Mouse (Mus musculus) hindbrain, embryonic 12.5 days (tissue): Measurements from ENCODE around the gene Hcn3. TPM values are rescaled to one million over a fixed set of nuclear protein-coding genes. Genes with fewer than 3 reads are reported as not detected.
A peak's percentile ranks its signal among the peaks of the same experiment; 100 is the strongest.

Experiments used
- ATAC-seq: fragments of 200-750 bp; cut with Nextera tagmentation; 2 replicates; pipeline ENCODE4 v1.8.0; 2017; ENCODE audit warnings: moderate TSS enrichment; ENCODE audit not compliant: low FRiP score
- H3K27ac ChIP-seq: fragments of 300-500 bp; sonication (generic); 2 replicates; pipeline ENCODE4 v1.5.1; 2016; ENCODE audit warnings: mild to moderate bottlenecking
- H3K27me3 ChIP-seq: fragments of 300-500 bp; sonication (generic); 2 replicates; pipeline ENCODE4 v1.6.1; 2016; ENCODE audit warnings: mild to moderate bottlenecking
- H3K36me3 ChIP-seq: fragments of 300-500 bp; sonication (generic); 2 replicates; pipeline ENCODE4 v1.6.1; 2016; ENCODE audit warnings: mild to moderate bottlenecking
- H3K4me1 ChIP-seq: fragments of 300-500 bp; sonication (generic); 2 replicates; pipeline ENCODE4 v1.6.1; 2016
- H3K4me2 ChIP-seq: fragments of 300-500 bp; sonication (generic); replicated peaks from 2 replicates; pipeline ENCODE4 v1.6.1; 2016; ENCODE audit warnings: mild to moderate bottlenecking
- H3K4me3 ChIP-seq: fragments of 300-500 bp; sonication (generic); 2 replicates; pipeline ENCODE4 v1.5.1; 2016; ENCODE audit warnings: mild to moderate bottlenecking
- H3K9ac ChIP-seq: fragments of 300-500 bp; sonication (generic); 2 replicates; pipeline ENCODE4 v1.6.1; 2016; ENCODE audit warnings: mild to moderate bottlenecking, moderate library complexity
- H3K9me3 ChIP-seq: fragments of 300-500 bp; sonication (generic); replicated peaks from 2 replicates; pipeline ENCODE4 v1.6.1; 2016; ENCODE audit warnings: mild to moderate bottlenecking
- whole genome bisulfite sequencing: fragments of 180-500 bp; shearing (Covaris S2); methylation state at CpG from one replicate; pipeline ENCODE4 v1.1.7; 2016; 5-methylcytosine and 5-hydroxymethylcytosine counted together
- polyA plus RNA-seq: library from polyadenylated mRNA; unstranded; fragments of >200 nt; fragmentation: Nextera tagmentation; extraction: Ambion mirVana; gene quantifications from 2 replicates; pipeline ENCODE4 v1.2.1, GENCODE M21; 2016

The Hcn3 gene
- polyA plus RNA-seq: 20.7 and 22.3 TPM in 2 replicates

DNA sequence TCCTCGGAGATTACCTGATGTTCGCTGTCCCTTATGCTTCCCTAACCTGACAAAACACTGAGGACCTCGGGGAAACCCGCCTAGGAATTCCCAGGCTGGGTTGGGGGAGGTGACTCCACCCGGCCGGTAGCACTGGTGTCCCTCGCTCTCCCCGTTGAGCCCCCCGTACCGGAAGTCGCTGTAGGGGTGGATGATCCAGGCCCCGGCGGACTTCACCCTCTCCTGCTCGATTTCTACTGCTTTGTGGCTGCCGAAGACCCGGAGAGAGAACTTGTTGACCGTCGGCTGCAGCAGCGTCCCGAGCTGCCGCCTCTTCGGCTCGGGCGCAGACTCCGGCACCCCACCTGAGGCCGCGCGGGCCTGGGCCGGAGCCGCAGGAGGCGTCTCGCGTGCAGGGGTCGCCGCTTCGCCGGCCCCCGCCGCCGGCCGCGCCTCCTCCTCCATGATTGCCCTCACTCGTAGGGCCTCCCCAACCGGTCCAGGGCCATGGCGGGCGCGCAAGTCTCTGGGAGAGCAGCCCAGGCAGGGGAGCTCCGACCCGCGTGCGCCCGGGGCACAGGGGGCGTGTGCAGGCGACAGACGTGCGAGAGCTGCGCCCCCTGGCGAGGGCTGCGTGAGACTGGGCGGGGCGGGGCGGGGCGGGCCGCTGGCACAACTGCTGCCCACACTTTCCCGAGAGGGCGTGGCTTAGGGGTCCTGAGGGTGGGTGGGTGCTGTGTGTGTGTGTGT, at the start of gene Hcn3:
Hcn3 (minus strand) TSS at position 581 of the 729 bp plus-strand sequence.
- H3K4me2 ChIP-seq: peak within 1 kb of the TSS; percentile 88
- no peaks in the 10 kb centered on the region for H3K9me3 ChIP-seq
- H3K27ac ChIP-seq: peak within 1 kb of the TSS; percentile 52; the same call in 1 of the 2 replicates
- no peaks in the 10 kb centered on the region for H3K36me3 ChIP-seq
- peaks cover 31% of the 10 kb centered on the region for H3K4me1 ChIP-seq
- WGBS: under 1% methylated on average over 63 of the region's 66 CpGs
- H3K4me3 ChIP-seq: peak within 1 kb of the TSS; percentile 58
- peaks cover 17% of the 10 kb centered on the region for H3K27me3 ChIP-seq
- H3K9ac ChIP-seq: peak within 1 kb of the TSS; percentile 67
- ATAC-seq: peak; percentile 82

DNA sequence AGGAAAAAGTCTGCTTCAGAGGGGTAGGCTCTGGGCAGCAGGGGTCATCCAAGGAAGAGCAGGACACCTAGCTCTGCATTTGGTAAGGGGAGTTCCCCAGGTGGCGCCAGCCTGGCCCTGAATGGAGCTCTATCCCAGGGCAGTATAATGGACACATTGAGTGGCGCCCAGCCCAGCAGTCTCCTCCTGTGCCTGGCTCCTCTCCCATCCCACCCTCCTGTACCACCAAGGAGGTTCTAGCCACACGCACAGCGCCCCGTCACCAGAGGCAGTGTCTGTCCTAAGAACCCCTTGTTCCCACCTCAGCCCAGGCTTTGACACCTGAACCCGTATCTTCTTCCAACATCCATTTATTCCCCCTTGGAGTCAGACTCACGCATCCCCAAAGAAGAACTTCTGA, 49.7 kb upstream of the Hcn3 start:
- no peak overlapping the region for H3K9ac ChIP-seq
- H3K4me2 ChIP-seq: no peak overlapping the region
- peaks cover 63% of the 10 kb centered on the region for H3K36me3 ChIP-seq
- H3K4me1 ChIP-seq: peaks cover 12% of the 10 kb centered on the region
- H3K4me3 ChIP-seq: no peak overlapping the region
- no peaks in the 10 kb centered on the region for H3K9me3 ChIP-seq
- H3K27me3 ChIP-seq: no peaks in the 10 kb centered on the region
- WGBS: 93% methylated on average over 7 of the region's 7 CpGs
- H3K27ac ChIP-seq: no peak overlapping the region
- no peak for ATAC-seq

GRCm38 (mm10) chr3:89208736-89209135, 48.7 kb upstream of the Hcn3 start:
- Histone ChIP-seq H3K36me3 (peaks cover 70% of the 10 kb centered on the region), H3K4me1 (peaks cover 10% of the 10 kb centered on the region), H3K4me2 (no peak overlapping the region), H3K27ac (no peak overlapping the region), H3K9ac (no peak overlapping the region), H3K9me3 (no peaks in the 10 kb centered on the region), H3K4me3 (no peak overlapping the region), H3K27me3 (no peaks in the 10 kb centered on the region)
- WGBS: 90% methylated on average over 6 of the region's 6 CpGs
- no peak for ATAC-seq

GRCm38 (mm10) chr3:89208075-89208657, 48.2 kb upstream of the Hcn3 start:
- Histone ChIP-seq H3K4me3 (no peak overlapping the region), H3K27me3 (no peaks in the 10 kb centered on the region), H3K4me2 (no peak overlapping the region), H3K36me3 (peaks cover 70% of the 10 kb centered on the region), H3K4me1 (peaks cover 13% of the 10 kb centered on the region), H3K9me3 (no peaks in the 10 kb centered on the region), H3K27ac (no peak overlapping the region), H3K9ac (no peak overlapping the region)
- ATAC-seq: no peak
- WGBS: 91% methylated on average over 13 of the region's 13 CpGs

GRCm38 (mm10) chr3:89206695-89207094, 46.7 kb upstream of the Hcn3 start:
- Histone ChIP-seq H3K4me3 (no peak overlapping the region), H3K4me2 (no peak overlapping the region), H3K9ac (no peak overlapping the region), H3K27me3 (no peaks in the 10 kb centered on the region), H3K27ac (no peak overlapping the region), H3K4me1 (peaks cover 5% of the 10 kb centered on the region), H3K36me3 (peaks cover 70% of the 10 kb centered on the region), H3K9me3 (no peaks in the 10 kb centered on the region)
- ATAC-seq: no peak
- WGBS: 89% methylated on average over 2 of the region's 2 CpGs

DNA sequence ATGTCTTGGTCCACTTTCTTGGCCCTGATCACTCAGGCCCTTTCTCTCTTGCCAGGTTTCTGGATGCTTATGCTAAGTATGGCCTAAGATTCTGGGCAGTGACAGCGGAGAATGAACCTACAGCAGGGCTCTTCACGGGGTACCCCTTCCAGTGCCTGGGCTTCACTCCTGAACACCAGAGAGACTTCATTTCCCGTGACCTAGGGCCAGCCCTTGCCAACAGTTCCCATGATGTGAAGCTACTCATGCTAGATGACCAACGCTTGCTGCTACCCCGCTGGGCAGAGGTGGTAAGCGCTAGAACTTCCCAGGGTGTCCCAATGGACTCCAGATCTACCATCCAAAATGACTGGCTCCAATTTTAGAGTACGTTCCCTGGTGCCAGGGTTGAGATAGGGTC, 46.1 kb upstream of the Hcn3 start:
- Histone ChIP-seq H3K4me3 (no peak overlapping the region), H3K27me3 (no peaks in the 10 kb centered on the region), H3K9me3 (no peaks in the 10 kb centered on the region), H3K4me2 (no peak overlapping the region), H3K4me1 (peaks cover 5% of the 10 kb centered on the region), H3K27ac (no peak overlapping the region), H3K9ac (no peak overlapping the region), H3K36me3 (peaks cover 70% of the 10 kb centered on the region)
- WGBS: 94% methylated on average over 7 of the region's 7 CpGs
- no peak for ATAC-seq

DNA sequence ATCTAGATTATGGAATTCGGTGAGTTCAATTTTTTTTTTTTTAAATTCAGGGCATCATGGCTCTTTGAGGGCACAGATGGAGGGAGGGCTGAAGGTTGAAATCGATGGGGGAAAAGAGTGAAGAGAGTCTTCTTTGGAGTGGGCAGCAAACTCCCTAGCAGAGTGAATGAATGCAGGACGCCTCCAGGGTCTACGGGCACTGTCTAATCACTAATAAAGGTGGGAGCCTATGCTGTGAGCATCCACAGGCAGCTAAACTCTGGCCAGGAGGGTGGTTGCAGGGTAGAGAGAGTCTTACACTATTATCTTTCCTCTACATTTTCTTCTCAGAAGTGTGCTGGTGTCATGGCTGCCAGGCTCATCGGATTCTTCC, 43.1 kb upstream of the Hcn3 start:
- no peaks in the 10 kb centered on the region for H3K9me3 ChIP-seq
- peak; percentile 49; the same call in 1 of the 2 replicates for ATAC-seq
- H3K36me3 ChIP-seq: peaks cover 40% of the 10 kb centered on the region
- 40% methylated on average over 5 of the region's 5 CpGs for WGBS
- peak overlapping the region; percentile 55 for H3K9ac ChIP-seq
- peaks cover 5% of the 10 kb centered on the region for H3K4me1 ChIP-seq
- no peak overlapping the region for H3K27ac ChIP-seq
- H3K4me3 ChIP-seq: peak overlapping the region; percentile 56
- peak overlapping the region; percentile 75 for H3K4me2 ChIP-seq
- H3K27me3 ChIP-seq: no peaks in the 10 kb centered on the region

- no peak within 1 kb of the TSS for H3K27ac ChIP-seq
- no peaks in the 10 kb centered on the region for H3K9me3 ChIP-seq
- WGBS: 27% methylated on average over 13 of the region's 13 CpGs
These were observed 42.5 kb upstream of the Hcn3 start, which contains the start of gene Gba for GRCm38 (mm10) chr3:89202253-89203141. Gene Gba, plus strand, starts transcription at chr3:89202928.

GRCm38 (mm10) chr3:89199839-89200238, 39.8 kb upstream of the Hcn3 start:
- 79% methylated on average over 3 of the region's 3 CpGs for WGBS
- ATAC-seq: no peak
- no peaks in the 10 kb centered on the region for H3K27me3 ChIP-seq
- H3K9ac ChIP-seq: no peak overlapping the region
- H3K4me3 ChIP-seq: no peak overlapping the region
- H3K9me3 ChIP-seq: no peaks in the 10 kb centered on the region
- no peak overlapping the region for H3K27ac ChIP-seq
- peaks cover 8% of the 10 kb centered on the region for H3K36me3 ChIP-seq
- peaks cover 15% of the 10 kb centered on the region for H3K4me1 ChIP-seq
- H3K4me2 ChIP-seq: no peak overlapping the region

More at GRCm38 (mm10) chr3:89202253-89203141, 42.5 kb upstream of the Hcn3 start, which contains the start of gene Gba:
- Histone ChIP-seq H3K4me3 (peak within 1 kb of the TSS; percentile 56), H3K27me3 (no peaks in the 10 kb centered on the region), H3K4me2 (peak within 1 kb of the TSS; percentile 75), H3K4me1 (peaks cover 5% of the 10 kb centered on the region), H3K9ac (peak within 1 kb of the TSS; percentile 55), H3K36me3 (peaks cover 34% of the 10 kb centered on the region)
- ATAC-seq: peak; percentile 85

GRCm38 (mm10) chr3:89195979-89196877, 36.2 kb upstream of the Hcn3 start:
- 10% methylated on average over 33 of the region's 33 CpGs for WGBS

DNA sequence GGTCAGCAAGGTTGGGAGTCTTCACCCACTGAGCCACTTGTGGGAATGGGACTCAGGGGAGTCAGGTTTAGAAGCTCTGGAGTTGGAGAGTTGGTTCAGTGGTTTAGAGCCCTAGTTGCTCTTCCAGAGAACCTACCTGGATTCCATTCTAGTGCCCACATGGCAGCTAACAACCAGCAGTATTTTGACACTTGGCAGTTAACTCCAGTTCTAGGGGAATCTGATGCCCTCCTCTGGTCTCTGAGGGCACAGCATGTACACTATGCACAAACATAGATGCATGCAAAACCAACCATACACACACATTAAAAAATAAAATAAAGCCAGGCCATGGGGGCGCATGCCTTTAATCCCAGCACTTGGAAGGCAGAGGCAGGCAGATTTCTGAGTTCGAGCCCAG, 33.9 kb upstream of the Hcn3 start:
- 88% methylated on average over 2 of the region's 2 CpGs for WGBS
- Histone ChIP-seq H3K9ac (no peak overlapping the region), H3K27ac (no peak overlapping the region), H3K4me3 (no peak overlapping the region), H3K4me1 (peaks cover 10% of the 10 kb centered on the region), H3K36me3 (peaks cover 1% of the 10 kb centered on the region; the same call in 1 of the 2 replicates), H3K27me3 (no peaks in the 10 kb centered on the region), H3K9me3 (no peaks in the 10 kb centered on the region), H3K4me2 (no peak overlapping the region)
- no peak for ATAC-seq

More at GRCm38 (mm10) chr3:89195979-89196877, 36.2 kb upstream of the Hcn3 start:
- Histone ChIP-seq H3K4me3 (peak overlapping the region; percentile 36), H3K27me3 (no peaks in the 10 kb centered on the region), H3K9me3 (no peaks in the 10 kb centered on the region), H3K9ac (peak overlapping the region; percentile 63), H3K27ac (peak overlapping the region; percentile 82), H3K4me2 (peak overlapping the region; percentile 59), H3K4me1 (peaks cover 10% of the 10 kb centered on the region), H3K36me3 (no peaks in the 10 kb centered on the region)
- peak; percentile 96 for ATAC-seq
